Mouse (Mus musculus) layer of hippocampus, postnatal 36 days (tissue): Measurements from ENCODE around the gene Sept11. TPM values are rescaled to one million over a fixed set of nuclear protein-coding genes. Genes with fewer than 3 reads are reported as not detected.

Source experiments
- DNase-seq, 2 experiments: peaks; one replicate each; pipeline ENCODE4 v3.0.0; 2022
- total RNA-seq, 2 experiments: library from RNA; stranded (reverse); gene quantifications; 2 replicates each; pipeline ENCODE4 v1.2.3; 2021

Sept11 gene
- total RNA-seq, 2 experiments from 2014 or later, result 102 to 114 TPM

DNA sequence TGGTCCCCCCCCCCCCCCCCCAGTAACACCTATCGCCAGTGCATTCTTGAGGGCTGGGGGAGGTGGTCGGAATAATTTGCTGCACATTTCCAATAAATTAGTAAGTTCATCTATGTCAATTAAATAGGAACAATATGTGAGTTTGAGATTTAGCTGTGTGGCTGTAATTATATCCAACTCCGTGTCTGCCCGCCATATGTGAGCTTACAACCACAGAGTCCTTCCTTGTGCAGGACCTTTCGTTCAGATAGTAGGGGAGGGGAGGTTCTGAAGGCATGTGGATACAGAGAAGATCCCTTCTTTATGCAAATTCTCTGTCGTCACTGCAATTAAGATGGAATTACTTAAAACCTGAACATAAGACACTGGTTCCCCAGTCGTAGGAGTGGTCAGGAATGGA lies 2.1 kb downstream of the Sept11 start:
- DNase-seq, result no peak

DNA sequence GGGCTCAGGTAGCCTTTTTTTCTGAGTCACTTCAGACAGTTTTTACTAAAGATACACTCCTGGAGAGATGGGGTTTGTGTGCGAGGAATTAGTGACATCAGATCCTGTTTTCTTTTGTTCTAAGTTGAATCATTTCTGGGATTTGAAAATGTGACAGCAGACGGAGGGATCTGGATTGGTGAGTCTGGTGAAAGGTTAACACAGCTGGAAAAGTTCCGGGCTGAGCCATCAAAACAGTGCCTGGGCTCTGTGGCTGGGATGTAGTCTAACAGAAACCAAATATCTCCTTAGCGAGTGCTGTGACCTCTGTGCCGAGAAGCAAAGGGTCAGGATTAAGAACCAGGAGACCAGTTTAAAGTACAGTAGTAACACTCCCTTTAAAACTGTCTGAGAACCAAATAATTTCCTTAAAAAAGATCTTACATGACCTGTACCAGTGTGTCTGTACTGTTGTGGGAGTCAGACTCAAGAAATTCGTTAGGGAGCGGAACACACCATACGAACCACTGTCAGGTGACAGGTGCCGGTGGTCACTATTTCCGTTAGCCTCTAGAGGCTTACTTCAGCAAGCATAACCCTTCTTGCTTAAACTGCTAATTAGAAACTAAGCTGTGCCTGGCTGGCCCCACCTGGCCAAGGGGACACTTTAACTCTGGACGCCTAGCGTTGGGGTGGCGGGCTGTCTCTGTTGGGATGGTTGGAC lies 4.1 kb downstream of the Sept11 start:
- DNase-seq, result no peak

DNA sequence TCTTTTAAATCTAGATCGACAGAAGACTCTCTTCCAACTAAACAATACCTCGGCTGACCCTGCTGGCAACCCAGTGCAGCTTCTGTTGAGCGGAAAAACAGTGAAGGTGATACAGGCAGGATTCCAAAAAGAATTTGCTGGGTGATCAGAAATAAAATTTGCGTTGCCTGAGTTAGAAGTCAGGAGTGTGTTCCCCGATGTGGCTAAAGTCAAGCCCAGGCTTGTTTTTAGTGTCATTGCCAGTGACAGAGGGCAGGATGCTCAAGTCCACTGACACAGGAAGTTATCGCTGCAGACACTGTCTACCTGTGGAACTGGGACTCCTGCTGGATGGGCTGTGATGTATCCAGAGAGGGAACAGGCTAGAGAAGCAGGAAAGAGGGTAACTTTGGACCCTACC lies 5.0 kb downstream of the Sept11 start:
- no peak for DNase-seq

DNA sequence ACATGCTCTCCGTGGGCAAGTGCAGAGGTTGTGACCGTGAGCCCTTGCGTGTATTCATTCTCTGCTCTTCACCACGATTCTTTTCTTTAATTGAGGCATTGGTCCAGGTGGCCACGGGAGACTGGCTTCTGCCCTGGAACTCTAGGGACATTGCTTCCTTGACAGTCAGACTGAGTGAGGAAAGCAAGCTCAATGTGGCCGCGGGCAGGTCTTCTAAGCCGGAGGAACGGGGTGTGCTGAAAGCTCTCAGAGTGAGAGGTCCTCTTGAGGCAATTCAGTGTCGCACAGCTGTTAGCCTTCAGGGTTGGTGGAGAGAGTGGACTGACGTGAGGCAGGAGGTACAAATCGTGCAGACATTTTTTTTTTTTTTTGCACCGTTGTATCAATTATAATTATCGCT lies 5.6 kb downstream of the Sept11 start:
- DNase-seq, result no peak

DNA sequence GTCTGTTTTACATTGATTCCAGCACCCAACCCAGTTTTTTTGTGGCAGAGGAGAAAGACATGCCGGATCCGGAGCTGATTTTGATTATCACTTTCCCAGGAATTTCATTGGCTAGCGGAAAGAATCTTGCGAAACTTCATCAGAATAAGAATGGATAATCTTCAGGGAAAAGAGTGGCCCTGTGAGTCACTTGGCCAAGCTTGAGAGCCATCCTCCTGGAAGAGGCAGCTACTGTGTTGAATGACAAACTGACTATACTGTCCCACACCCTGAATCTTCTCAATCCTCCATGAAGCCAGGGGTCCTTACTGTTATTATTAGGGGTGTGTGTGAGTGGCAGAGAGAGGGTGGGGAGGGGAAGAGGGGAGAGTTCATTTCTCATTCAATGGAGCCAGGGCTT lies 7.7 kb downstream of the Sept11 start:
- DNase-seq, result no peak

DNA sequence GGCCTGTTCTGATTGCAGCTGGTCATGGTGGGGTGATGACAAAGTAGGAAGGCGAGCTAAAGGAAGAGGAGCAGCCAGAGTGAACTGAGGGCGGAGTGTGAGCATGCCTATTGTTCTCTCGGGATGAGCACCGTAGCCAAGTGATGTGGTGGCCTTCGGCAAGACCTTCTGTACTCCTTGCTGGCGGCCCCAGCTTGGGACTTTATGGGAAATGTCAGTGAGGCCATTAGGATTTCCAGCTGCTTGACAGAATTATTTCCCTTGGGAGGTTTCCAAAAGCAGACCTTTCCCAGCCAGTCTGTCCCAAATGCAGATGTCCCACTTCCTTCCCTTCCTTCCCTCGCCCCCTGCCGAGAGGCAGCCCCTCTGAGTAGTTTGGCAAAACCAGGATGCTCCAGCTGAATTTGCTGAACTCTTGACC lies 8.1 kb downstream of the Sept11 start:
- DNase-seq, result no peak

DNA sequence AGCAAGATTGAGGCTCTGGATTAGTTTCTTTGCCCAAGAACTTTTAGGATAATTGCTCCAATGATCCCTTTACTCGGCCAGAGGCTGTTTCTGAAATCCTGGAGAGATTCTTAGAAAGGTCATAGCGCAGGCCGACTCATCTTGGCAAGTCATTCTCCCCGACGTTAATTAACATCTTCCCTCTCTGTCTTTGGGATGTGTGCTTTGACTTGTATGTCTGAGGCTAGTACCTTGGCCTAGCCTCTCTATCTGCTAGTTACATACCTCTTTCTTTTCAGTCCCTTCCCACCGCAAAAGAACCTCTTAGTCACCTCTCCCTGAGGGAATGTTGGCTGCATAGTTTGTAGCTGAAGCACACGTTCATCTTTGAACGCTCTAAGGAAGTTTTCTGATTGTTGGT lies 10.4 kb downstream of the Sept11 start:
- DNase-seq, result no peak

DNA sequence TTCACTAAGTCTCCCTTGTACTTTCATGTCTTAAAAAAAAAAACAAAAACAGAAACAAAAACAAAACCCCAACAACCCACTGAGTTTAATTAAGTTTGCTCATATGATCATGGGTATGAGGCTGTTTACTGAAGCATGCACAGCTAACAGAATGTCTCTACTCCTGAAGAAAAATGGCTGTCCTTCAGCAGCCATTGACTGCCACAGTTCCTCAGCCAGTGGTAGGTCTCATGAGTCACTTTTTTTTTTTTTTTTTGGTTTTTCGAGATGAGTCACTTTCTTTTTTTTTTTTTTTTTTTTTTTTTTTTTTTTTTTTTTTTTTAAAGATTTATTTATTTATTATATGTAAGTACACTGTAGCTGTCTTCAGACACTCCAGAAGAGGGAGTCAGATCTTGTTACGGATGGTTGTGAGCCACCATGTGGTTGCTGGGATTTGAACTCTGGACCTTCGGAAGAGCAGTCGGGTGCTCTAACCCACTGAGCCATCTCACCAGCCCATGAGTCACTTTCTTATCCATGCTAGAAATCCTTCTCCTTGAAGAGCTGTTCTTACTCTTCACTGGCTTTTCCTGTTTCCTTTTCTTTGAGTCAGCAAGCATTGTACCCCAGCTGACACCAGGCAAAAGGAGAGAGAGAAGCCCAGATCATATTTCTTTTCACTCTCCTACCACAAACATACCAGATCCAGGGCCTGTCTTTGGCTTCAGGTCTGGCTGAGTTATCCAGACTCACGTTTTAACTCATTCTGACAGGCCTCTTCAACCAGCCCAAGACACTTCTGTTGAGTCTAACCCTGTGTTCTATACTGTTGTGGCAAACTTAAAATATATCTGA lies 12.0 kb downstream of the Sept11 start:
- no peak for DNase-seq

DNA sequence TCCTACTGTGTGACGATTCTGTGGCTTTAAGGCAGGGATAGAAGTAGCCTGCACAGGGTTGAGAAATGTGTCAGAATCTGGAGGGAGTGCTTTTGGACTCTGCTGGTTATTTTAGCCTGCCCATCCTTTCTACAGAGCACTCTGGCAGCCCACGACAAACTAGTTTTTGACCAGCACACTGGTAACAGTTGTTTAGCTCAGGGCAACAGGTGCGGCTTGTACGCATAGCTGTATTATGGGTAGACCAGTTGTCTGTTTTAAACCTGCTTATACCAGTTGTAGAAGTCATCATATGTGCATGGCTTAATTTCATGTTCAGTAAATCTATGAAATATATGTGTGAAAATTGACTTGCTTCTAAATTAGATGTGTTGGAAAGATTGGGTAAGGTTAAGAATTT lies 12.8 kb downstream of the Sept11 start:
- DNase-seq, result no peak

DNA sequence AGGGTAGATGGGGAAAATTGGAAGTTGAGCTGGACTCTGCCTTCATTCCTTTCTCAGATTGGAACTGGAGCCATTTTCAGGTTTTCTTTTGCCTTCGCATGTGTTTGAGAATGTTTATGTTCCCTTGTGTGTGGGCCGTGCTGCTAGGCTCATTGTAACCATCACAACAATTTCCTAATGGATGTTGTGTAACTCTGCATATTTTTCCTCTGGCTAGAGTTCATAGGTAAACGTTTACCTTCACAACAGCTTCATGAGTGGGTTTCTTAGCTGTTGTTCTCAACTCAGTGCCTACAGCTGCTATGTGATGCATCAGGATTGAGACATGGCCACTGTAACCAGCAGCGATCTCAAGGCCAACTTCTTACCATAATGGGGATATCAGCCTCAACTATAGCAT lies 15.5 kb downstream of the Sept11 start:
- no peak for DNase-seq

DNA sequence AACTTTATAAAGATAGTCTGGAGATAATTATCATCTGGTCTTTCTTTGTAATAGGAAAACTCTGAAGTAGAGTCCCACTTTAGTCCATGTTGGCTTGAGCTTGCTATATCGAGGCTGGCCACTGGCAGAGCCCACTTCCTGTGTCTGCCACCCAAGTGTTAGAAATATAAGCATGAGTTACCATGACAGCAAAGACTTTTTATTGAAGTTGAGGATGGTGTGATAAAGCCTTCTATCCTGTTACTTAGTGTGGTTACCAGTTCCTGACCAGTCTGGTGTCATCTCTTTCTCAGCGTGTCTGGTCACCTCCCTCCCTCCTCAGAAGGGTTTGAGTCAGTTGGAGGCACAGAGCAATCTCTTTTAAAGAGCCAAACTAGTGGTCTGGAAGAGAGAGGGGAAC lies 16.3 kb downstream of the Sept11 start:
- DNase-seq, result no peak

DNA sequence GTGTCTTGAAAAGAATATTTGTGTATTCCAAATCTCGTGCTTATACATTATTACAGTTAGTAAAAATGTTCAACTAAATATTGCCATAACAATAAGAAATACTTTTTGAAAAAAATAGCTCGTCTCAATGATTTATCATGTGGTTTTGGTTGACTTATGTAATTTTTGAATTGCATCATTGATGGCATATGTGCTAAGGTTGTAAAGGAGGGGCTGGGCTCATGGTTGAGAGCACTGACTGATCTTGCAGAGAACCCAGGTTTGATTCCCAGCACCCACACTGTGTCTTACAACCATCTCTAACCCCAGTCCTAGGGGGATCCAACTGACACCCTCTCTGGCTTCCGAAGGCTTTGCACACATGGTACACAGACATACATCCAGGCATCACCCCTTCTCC lies 19.1 kb downstream of the Sept11 start:
- no peak for DNase-seq

DNA sequence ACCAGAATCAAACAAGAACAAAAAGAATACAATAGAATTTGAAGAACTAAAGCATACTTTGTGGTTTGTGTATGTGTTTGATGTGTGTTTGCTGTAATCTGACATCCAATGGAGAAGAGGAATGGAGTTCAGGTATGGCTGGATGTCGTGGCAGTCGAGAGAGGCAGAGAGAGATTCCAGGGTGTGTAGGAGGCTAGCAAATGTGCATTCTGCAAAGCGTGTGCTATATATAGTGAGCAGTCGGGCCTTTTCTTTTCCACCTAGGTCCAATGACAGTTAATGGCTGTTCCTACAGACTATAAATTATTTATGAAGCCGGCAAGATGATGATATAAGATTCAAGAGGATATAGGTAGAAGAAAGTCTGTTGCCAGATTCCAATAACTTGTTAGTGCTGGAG lies 20.3 kb downstream of the Sept11 start:
- no peak for DNase-seq

DNA sequence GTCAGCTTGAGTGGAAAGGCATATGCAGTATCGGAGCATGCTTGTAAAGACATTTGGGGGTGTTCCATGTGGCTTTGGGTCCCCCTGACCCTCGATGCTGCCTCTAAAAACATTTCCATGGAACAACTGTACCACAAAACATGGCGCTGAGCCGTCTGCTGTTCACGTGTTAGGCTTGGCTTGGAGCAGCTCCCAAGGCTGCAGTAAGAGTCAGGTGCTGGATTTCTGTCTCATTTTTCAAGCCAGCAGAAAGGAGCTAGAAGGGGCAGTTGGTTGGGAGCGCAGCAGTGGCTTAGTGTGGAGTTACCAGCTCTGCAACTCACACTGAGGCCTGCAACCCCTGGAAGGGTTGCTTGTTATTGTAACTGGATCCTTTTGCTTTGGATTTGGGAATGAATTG lies 21.3 kb downstream of the Sept11 start:
- no peak for DNase-seq

DNA sequence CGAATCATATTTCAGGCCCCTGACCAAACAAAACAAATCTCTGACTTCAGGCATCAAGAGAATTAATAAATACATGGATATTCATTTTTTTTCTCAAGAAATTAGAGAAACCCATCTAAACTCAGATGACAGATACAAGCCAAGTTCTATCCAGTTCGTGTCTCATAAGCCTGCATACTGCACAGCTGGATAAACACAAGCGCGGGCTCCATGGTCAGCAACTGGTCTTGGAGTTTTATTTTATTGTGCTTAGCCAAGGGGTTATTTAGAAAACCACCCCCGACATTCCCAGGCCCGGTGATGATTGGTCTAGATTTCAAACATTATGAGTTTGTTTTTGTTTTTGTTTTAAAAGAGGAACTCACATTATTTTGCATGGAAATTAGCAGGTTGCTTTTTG lies 21.8 kb downstream of the Sept11 start:
- DNase-seq, result no peak

DNA sequence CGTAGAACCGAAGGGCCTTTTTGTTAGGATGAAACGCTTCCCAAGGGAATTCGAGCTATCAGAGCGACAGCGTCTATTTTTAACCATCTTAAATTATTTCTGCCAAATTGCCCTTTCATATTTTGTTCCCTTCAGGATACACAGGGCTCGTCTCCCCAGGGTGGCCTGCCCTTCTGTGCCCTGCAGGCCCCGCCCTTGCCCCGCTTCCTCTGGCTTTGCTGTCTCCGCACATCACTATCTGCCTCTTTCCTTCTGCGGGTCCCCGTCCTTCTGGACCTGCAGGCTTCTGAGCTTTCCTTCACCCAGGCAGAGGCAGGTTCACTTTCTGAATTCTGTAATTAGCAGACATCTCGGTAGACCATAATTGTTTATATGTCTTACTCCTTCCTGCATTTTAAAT lies 22.6 kb downstream of the Sept11 start:
- no peak for DNase-seq

DNA sequence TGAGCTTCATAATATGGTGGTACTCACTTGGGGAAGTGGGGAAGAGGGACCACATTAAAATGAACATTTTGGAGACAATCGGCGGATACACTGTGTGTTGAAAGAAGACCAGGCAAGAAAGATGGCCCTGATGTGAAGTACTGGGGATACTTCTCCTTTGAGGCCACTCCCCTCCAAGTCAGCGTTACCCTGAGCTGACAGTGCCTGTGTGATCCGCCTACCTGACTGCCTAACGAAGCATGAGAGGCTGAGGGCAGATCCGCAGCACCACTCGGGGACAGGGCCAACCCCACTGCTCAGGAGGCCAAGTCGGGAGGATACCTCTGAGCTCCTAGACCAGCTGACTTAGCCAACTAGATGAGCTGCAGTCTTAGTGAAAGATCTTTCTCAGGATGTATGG lies 24.4 kb downstream of the Sept11 start:
- no peak for DNase-seq

DNA sequence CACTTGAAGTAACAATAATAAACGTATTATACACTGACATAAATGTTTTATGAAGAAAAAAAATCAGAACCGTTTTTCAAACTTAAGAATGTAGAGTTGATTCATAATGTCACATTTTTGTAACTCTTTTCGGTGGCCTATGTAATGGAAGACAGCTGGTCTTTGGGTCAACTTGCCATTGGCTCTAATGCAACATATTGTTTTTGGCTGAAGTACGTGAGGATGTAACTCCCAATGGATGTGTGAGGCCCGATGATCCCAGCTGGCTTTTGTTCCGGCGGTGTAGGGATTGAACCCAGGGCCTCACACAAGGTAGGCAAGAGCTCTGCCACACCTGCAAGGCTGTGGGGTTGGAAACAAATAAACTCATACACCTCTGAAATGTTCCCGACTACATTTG lies 28.4 kb downstream of the Sept11 start:
- no peak for DNase-seq

DNA sequence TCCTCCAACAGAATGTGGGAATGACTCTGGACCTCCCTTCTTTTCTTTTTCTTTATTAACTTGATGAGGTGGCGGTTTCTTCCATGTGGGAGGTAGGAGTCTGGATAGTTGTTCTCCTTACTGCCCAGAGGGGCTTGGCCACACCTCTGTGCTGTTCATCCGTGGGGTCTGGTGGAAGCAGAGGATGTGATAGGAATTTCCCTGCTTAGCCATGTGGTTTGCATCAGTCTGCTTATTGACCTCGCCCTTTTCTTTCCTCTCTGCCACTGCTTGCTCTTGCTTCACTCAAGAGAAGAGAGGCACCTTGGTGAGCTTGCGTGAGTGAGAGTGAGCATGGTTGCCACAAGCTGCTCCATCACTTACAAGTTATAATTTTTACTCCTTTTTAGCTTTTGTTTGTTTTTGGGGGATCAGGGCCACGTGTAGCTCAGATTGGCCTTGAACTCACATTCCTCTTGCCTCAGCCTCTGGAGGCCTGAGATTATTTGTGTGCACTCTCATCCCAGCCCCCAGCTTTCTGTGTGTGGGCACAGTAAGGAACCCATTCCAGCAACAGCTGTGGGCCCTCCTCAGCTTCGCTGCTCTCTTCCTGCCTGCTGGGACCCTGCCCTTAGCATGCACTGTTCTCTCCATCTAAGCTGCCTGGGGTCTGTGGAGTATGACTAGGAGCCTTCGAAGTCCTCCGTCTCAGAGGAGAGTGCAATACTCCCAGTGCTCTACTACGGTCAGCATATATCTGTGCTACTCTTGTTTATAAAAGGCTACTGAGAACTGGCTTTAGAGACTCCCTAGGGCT lies 31.0 kb downstream of the Sept11 start:
- no peak for DNase-seq

DNA sequence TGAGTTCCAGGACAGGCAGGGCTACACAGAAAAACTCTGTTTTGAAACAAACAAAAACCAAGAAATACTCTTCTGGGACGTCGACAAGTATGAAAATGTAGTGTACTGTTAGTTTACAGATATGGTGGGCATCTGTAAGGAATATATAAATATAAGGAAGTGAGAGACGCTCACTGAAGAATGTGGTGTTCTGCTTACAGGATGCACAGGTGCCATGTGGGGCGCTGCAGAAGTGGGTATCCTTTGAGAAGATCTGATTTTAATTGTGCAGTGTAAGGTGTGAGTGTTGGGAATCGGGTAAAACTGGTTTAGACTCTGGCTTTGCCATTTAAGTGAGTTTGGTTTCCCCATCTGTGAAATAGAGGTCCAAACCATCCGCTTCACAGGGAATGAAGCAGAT lies 32.1 kb downstream of the Sept11 start:
- no peak for DNase-seq

DNA sequence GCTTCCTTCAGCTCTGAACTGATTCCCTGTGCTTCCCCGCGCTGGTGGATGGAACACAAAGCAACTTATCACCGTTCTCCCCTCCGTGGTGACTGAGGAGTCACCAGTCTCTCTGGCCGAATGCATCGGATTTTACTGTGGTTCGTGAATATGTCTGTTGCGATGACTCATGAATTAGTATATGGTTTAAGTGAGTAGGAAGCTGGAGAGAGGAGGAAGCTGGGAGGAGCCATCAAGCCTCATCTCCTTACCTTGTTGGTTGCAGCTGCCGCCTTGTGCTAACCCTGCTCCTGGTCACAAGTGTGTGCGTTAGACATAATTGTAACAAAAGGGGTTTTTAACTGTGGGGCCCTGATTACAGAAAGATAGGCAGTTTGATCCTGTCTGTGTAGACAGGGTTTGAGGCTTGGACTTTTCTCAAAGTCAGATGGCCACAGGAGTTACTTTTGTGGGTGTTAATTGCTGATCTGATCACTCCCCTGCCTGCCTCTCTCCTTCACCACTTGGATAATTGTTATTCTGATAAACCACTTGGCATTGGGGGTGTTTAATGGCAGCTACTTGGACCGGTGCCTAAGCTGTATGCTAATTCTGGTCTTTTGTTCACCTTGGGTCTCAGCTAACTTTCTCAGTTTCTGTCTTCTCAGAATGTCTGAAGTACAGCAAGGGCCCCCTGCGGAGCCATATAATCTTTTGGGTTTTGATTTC lies 33.1 kb downstream of the Sept11 start:
- no peak for DNase-seq

DNA sequence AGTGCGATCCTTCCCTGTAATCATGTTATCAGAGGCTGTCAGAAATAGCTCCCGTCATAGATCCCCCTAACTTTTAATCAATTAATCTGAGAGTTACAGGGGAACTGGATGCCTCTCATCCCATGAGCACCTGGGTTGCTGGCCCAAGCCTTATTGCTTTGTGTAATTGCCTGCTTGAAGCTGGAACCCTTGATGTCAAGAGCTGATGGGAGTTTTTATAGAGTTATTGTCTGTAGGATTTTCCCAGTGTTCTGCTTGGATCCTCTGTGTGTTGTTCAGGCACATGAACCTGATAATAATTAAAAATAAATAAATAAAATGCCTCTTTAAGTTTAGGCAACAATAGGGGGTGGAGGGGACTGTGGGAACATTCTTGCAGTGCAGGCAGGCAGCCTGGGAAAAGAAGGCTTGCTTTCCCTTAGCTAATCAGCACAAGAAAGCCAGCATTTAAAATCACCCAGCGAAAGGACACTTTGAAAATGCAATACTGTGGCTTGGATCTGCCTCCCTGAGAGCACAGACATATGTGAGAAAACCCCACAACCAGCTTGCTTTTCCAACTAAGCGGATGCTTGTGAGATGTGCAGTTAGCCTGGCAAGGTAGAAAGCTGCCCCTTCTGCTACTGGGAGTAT lies 33.8 kb downstream of the Sept11 start:
- no peak for DNase-seq
